Mouse (Mus musculus) layer of hippocampus, adult 11-12 months (tissue): ENCODE data around the gene BC030500.

Experiments used
- DNase-seq: peaks from one replicate; pipeline ENCODE4 v3.0.0; 2022; ENCODE audit warnings: low spot score

Gene BC030500

GRCm38 (mm10) chr8:58911677-58912076 lies at the start of gene BC030500:
BC030500 (plus strand) TSS chr8:58911755.
- DNase-seq, result no peak

- DNase-seq, result no peak
Observed at GRCm38 (mm10) chr8:58886405-58886804, 25.1 kb upstream of the BC030500 start.

GRCm38 (mm10) chr8:58890591-58890990 lies 21.0 kb upstream of the BC030500 start:
- DNase-seq, result no peak

- DNase-seq, result no peak
Observed at GRCm38 (mm10) chr8:58895960-58896359, 15.6 kb upstream of the BC030500 start.

GRCm38 (mm10) chr8:58904465-58904864 lies 7.1 kb upstream of the BC030500 start:
- DNase-seq, result no peak

GRCm38 (mm10) chr8:58912196-58912839 lies 763 bp downstream of the BC030500 start, which contains the start of gene Galntl6:
Galntl6 (minus strand) TSS chr8:58912640.
- DNase-seq, result peak; percentile 46

- no peak for DNase-seq
Observed at GRCm38 (mm10) chr8:58912840-58913639, 1.5 kb downstream of the BC030500 start.

- no peak for DNase-seq
Observed at GRCm38 (mm10) chr8:58913640-58913968, 2.0 kb downstream of the BC030500 start.

GRCm38 (mm10) chr8:58915142-58915541 lies 3.6 kb downstream of the BC030500 start:
- DNase-seq, result no peak

- DNase-seq, result peak; percentile 11
Observed at GRCm38 (mm10) chr8:58931066-58931465, 19.5 kb downstream of the BC030500 start.

- no peak for DNase-seq
Observed at GRCm38 (mm10) chr8:58943773-58944172, 32.2 kb downstream of the BC030500 start.

- DNase-seq, result no peak
Observed at GRCm38 (mm10) chr8:58957195-58957739, 45.7 kb downstream of the BC030500 start.
